Mouse (Mus musculus) left cerebral cortex, adult 11 months (tissue): ENCODE measurements around the gene Olfr382.
"Not testable (repeated sequence)": the region's sequence is repeated elsewhere in the genome, so short reads cannot be mapped to it uniquely, and the experiment has no call there.

ENCODE experiments used
- DNase-seq: peaks from one replicate; pipeline ENCODE4 v3.0.0; 2022; ENCODE audit warnings: low spot score

Olfr382 gene

GRCm38 (mm10) chr11:73517097-73517496 is at the start of gene Olfr382:
Olfr382 (minus strand) TSS chr11:73517197.
- DNase-seq: no peak

DNA sequence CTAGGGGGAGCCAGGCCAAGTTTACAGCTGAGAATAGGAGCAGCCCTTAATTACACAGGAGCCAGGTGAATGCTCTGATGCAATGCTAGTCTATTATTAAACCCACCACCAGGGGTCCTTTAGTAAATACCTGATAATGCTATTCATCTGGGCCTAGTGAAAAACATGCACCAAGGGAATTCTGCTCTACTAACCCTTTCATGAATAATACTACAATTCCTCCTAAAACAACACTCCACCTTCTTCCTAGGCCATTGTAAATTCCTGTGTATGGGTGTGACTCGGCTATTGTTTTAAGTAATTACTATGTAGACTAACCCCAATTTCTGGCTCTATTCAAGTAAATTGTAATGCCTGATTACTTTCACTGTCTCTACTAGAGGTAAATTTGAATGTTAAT is 12.0 kb upstream of the Olfr382 start:
- not testable (repeated sequence) for DNase-seq

DNA sequence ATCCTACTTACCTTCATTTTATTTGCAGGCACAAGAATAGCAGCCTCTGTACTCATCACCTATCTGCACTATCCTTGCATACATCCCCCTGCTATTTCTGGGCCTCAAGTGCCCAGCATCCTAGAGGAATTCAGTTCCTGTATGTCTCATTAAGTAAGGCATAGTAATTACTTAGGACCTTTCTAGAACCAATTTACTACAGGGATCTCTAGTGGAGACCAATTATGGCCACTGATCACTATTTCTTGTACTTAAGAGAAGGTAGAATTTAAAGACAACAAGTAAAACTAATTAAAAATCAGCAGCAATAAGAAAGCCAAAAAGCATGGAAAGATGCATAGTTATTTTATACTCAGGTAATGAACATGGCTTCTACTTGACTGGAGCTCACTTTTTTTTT is 25.5 kb downstream of the Olfr382 start, which contains the start of gene Olfr381:
Gene Olfr381 (minus strand): TSS at position 101 of the 400 bp plus-strand sequence.
- no peak for DNase-seq
